Mouse (Mus musculus): Measurements from ENCODE around the gene Zfp341.

The Zfp341 gene

DNA sequence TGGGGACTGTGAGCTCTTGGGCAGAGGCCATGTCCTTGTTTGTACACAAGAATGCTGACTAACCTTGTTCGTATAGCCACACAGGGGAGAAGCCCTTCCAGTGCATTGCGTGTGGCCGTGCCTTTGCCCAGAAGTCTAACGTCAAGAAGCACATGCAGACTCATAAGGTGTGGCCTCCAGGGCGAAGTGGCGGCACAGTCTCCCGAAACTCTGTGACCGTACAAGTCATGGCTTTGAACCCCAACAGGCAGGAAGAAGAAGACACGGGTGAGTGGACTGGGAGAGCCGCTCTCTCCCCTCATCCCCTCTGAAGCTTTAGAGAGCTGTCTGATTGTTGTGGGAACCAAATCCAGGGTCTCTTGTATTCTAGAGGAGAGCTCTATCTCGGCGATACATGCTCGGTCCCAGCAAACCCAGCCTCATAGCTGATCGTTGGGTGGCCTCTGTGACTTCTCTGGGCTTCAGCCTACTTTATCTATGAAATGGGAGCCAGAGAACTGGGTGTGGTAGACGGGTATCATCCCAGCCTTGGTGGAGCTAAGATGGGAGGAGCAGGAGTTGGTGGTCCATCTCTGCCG lies 19.2 kb downstream of the Zfp341 start:
- no peak for DNase-seq (ENCODE audit: inconsistent age in 2 of 2, low spot score in 1 of 2)

DNA sequence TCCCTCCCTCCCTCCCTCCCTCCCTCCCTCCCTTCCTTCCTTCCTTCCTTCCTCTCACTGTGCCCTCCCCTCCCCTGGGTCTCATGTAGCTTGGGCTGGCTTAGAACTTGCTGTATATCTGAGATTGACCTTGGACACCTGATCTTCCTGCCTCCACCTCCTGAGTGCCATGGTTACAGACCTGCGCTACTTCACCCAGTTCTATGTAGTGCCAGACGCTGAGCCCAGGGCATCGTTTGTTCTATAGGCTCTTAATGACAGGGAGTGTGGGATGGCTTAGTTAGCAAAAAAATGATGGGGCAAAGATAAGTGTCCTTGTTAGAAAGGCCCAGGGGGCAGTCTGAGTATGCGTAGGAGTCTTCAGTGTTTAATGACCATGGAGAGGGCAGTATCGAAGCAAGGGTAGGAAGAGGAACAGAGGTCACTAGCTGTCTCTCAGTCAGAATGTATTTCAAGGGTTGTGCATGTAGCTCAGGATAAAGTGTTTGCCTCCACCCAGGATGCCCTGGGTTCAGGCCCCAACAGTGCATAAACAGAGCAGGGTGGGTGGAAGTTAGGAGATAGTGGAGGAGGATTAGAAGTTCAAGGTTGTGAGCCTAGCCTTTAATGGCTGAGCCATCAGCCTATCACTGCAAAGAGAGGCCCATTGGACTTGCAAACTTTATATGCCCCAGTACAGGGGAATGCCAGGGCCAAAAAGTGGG lies 20.1 kb downstream of the Zfp341 start:
- DNase-seq (ENCODE audit: inconsistent age in 2 of 2, low spot score in 1 of 2): no peak

DNA sequence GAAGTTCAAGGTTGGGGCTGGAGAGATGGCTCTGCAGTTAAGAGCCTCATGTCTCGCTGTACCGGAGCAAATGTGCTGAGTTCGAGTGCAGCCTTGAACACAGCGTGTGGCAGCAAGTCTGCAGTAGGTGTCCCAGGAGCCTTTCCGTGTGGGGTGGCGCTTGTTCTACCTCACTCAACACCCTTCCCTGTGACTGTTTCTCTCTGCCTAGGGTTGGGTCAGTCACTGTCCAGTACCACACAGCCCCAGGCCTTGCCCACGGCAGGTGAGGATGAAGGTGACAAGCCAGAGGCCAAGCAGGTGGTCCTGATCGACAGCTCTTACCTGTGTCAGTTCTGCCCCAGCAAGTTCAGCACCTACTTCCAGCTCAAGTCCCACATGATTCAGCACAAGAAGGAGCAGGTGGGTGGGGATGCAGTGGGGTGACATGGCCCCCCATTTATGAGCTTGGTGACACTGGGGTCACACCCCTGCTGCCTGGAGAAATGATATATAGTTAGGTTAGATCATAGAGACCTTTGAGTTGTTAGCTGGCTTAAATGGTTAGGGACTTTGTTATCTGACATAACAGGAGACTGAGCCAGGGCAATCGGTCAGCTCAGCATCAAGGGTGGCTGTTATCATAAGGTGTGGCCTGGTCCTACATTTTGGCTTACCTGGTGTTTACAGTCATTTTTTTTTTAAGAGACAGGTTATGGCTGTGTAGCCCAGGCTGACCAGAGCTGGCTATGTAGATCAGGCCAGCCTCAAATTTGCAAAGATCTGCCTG lies 21.0 kb downstream of the Zfp341 start:
- DNase-seq (ENCODE audit: inconsistent age in 2 of 2, low spot score in 1 of 2): no peak

DNA sequence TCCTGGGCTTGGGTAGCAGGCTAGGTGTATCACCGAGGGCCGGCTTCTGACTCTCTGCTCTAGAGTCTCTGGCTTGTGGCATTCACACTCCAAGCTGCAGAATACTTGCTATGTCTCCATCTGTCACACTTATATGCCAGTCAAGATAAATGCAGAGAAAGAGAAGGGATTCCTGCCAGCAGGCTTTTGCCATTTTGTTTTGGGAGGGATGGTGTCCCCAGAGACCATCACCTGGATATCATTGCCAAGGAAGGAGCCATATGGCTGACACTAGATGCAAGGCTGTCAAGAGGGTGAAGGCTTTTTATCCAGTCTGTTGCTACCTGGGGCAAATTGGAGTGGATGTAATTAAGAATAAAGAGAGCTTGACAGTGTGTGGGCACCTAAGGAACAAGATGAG lies 22.7 kb downstream of the Zfp341 start:
- no peak for DNase-seq (ENCODE audit: inconsistent age in 2 of 2, low spot score in 1 of 2)

DNA sequence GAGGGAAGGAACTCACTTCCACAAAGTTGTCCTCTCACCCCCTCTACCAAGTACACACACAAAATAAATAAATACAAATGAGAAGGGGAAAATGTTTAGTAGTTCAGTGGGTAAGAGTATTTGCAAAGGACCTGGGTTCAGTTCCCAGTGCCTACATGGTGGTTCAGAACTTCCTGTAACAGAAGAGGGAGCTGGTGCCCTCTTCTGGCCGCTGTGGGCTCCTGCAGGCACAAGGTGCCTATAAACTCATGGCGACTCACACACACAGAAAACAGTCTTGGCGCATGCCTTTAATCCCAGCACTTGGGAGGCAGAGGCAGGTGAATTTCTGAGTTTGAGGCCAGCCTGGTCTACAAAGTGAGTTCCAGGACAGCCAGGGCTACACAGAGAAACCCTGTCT lies 25.4 kb downstream of the Zfp341 start:
- DNase-seq (ENCODE audit: inconsistent age in 2 of 2, low spot score in 1 of 2): no peak

DNA sequence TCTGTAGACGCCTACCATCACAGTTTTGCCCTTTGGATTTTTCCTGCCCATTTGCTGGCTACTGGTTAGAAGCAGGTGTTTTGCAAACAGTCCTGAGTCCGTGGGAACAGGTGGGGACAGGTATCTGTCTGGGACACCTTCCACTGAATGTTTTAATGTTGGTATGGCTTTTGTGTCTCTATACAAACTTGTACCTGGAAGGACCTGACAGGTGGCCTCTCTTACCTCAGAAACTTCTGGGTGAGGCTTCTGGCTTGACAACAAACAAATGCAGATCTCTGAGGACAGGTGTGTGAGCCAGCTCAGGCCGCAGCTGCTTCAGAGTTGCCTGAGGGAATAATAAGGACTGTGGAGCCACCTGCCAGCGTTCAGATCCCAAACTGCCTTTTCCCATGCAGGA lies 26.0 kb downstream of the Zfp341 start:
- no peak for DNase-seq (ENCODE audit: inconsistent age in 2 of 2, low spot score in 1 of 2)

DNA sequence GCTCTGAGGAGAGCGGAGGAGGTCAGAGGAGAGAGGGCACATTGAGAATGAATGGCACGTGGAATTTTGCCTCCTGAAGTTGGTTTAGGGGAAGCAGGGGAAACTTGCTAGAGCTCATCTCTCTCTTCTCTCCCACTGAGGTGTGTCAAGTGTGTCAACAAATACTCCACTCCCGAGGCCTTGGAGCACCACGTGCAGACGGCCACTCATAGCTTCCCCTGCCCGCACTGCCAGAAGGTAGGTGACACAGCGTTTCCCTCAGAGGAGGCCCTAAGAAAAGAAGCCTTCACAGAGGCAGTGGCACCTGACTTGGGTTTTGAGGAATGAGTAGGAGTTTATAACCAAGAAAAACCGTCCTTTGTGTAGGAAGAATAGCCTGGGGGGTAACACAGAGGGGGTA lies 28.1 kb downstream of the Zfp341 start:
- DNase-seq (ENCODE audit: inconsistent age in 2 of 2, low spot score in 1 of 2): no peak

DNA sequence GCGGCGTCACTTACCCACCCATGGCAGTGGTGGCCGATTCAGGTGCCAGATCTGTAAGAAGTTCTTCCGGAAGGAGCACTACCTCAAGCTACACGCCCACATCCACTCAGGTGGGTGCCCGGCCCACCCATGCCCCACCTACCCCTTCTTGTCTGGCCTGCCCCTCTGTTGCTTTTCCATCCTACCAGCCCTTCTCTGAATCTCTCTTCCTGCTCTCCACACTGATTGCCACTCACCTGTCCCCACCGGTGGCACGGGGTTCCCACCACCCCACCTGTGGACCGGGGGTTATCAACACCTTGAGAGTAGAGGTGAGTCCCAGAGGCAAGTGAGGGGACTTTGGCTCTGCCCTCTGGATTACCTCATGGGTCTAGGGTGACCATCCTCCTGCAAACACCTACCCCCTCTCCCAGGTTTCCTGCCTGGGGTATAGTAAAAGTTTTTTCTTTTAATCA lies 28.9 kb downstream of the Zfp341 start:
- no peak for DNase-seq (ENCODE audit: inconsistent age in 2 of 2, low spot score in 1 of 2)

DNA sequence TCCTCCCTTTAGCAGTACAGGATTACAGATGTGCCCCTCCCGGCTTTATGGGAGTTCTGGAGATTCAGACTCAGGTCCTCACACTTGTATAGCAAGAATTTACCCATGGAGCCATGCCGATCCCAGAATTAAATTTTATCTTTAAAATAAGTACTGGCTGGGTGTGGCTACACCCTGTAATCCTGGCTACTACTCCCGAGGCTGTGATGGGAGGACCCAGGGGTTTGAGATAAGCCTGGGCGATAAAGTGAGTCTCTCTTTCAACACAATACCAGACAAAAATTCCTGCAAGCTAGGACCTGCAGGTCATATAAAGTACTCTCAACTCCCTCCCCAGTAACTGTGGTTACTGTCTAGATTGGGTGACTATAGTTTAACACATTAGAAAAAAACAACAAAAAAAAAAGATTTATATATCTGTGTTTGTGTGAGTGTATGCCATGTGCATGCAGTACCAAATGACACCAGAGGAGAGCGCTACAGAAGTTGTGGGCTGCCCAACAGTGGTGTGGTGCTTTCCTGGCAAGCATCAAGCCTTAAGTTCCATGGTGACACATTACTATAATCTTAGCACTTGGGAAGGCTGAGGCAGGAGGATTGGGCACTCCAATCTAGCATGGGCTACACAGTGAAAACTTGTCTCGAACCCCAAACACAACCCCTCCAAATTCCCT lies 29.8 kb downstream of the Zfp341 start:
- no peak for DNase-seq (ENCODE audit: inconsistent age in 2 of 2, low spot score in 1 of 2)

DNA sequence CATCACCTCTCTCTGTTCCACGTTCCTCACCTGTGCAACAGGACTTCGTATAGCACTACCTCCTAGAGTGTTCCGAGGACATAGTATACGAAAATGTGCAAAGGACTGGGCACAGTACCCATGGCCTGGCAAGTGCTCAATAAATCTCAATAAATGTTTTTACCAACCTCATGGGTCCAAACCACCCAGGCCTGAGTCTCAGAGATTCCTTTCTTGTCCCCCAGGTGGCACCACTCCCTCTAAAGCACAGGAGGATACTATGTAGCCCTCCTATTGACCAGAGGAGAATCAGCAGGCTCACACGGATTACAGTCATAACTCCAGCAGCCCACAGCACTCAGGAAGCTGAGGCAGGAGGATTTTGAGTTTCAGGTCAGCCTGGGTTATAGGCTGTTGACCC lies 33.5 kb downstream of the Zfp341 start:
- DNase-seq (ENCODE audit: inconsistent age in 2 of 2, low spot score in 1 of 2): peak in 1 of 2 experiments; percentile 71

DNA sequence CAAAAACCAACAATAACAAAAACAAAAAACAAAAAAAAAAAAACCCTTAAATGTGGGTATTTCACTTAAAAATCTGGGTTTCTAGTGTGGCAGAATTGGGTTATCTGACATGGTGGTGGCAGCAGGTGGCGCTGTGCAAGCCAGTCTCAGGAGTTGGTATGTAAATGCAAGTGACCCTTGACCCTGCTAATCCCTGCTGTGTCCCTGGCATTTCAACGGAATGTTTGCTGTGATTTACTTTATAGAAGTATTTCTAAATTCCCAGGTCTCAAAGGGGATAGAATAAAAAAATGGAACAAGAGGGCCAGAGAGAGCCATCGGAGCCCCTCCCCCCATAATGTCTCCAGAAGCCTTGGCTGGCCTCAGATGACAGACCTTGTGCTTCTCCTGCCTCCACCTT lies 35.0 kb downstream of the Zfp341 start:
- peak; percentile 64 to 89 for DNase-seq (ENCODE audit: inconsistent age in 2 of 2, low spot score in 1 of 2)

DNA sequence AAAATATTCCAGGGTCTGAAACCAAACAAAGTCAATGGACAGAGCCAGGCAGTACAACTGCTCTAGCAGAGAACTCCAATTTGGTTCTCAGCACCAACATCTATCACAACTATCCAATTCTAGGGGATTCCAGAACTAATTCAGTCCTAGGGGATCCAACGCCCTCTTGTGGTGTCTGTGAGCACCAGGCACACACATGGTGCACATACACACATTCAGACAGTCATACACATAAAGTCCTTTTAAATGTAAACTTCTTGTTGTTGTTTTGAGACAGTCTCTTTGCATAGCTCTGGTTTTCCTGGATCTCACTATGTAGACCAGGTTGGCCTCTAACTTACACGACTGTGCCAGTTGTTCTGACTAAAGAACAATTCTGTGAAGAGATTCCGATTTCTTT lies 37.3 kb downstream of the Zfp341 start:
- no peak for DNase-seq (ENCODE audit: inconsistent age in 2 of 2, low spot score in 1 of 2)

DNA sequence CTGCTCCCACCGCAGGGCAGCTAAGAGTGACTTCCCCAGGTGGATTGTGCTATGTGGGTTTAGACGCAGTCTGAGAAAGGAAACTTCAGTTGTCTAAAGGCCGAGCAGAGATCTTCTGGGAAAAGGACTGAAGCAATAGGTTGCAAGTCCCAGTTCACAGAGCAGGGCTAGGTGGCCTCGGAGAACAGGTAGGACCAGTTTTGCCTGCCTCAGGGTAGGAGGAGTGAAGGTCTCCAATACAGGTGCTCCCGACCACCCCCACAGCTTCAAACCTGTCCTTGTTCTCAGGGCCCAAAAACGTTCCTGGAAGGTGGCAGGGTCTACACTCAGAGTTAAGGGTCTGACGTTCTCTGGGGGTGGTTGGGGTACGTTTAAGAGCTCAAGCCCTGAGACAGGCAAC lies 38.3 kb downstream of the Zfp341 start, which contains the start of gene Chmp4b:
Chmp4b (plus strand) TSS at position 343 of the 400 bp plus-strand sequence.
- no peak for DNase-seq (ENCODE audit: inconsistent age in 2 of 2, low spot score in 1 of 2)

DNA sequence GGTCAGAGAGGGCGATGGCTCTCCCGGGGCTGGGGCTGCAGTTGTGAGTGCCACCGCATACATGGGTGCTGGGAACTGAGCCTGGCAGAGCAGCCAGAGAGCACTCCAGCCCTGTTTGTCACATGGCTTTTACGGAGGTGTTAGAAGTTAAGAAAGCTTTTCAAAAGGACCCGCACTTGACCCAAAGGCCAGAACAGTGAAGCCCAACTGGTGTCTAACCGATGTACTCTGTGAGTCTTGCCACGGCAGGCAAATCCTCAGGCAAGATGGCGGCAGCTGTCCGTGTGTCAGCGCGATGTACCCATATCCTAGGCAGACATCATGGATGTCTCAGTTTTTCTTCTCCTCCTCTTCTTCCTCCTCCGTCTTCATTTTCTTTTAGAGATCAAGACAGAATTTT lies 41.9 kb downstream of the Zfp341 start:
- no peak for DNase-seq (ENCODE audit: inconsistent age in 2 of 2, low spot score in 1 of 2)

DNA sequence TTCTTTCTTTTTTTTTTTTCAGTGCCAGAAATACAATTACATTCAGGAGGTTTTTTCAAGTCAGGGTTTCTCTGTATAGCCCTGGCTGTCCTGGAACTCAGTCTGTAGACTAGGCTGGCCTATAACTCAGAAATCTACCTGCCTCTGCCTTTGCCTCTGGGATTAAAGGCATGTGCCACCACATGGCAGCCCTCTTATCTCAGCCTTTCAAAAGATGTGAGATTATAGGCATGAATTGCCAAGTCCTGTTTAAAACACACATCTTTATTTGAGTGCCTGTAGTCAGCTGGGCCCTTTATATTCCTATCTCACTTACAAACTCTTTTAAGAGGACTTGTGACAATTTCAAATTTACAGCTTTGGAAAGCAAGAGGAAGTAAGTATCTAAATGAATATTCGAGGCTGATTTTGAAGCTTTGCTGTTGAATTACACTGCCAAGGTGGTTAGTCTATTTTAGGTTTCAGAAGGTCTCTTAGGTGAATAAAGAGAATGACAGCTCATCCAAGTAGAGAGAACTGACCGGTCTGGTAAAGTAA lies 42.8 kb downstream of the Zfp341 start:
- DNase-seq (ENCODE audit: inconsistent age in 2 of 2, low spot score in 1 of 2): no peak

DNA sequence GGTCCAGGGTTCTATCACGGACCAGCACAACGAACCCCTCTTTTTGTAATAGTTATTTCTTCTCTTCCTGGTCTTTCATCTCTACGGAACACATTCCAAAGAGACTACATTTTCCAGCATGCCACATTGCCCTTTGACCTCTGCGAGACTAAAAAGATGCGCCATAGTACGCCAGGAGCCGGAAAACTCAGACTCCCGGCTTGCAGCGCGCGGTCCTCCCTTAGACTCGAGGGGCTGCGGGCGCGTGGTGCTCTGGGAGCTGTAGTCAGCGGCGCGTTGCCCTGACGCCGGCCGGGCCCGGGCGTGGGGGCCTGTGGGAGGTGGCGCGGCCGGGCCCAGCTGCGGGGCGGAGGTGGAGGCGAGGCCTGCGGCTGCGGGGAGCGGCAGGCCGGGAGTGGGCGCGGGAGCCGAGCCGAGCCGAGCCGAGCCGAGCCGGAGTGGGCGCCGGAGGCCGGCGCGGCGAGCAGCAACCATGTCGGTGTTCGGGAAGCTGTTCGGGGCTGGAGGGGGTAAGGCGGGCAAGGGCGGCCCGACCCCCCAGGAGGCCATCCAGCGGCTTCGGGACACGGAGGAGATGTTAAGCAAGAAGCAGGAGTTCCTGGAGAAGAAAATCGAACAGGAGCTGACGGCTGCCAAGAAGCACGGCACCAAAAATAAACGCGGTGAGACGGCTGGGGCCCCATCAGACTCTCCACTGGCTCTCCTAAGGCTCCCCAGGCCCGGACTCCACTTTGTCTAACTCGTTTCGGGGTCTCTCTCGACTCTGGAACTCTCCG lies 43.8 kb downstream of the Zfp341 start:
- DNase-seq (ENCODE audit: inconsistent age in 2 of 2, low spot score in 1 of 2): peak; percentile 98 to 99

DNA sequence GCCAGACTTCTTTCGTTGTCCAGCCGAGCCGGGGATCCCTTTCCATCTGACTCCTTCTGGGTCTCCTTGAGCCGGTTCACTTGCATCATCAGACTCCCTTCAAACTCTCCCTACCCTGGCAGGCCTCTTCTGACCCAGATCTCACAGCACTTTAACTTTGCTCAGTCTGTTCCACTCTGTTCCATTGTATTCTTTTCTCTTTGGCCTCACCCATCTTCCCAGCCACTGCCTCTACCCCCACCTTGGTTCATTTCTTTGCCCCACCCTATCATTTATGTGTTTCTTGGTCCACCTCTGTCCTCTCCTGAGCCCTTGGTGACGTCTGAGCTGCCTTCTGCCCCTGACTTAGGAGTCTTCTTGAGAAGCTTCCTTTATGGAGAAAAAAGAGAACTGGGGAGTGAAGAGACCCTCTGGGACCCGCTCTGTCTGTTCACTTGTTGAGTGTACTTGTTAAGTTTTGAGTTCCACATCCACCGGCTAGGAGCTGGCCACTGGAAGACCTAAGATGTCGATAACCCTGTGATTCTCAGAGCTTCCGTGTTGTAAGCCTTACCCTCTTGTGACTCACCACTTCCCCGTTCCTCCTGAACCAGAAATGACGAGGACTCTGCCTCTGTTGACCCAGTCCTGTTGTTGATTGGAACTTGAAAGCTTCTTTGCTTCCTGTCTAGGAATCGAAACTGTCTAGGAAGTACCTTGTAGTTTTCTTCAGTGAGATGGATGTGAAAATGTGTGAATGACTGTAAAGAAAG lies 44.6 kb downstream of the Zfp341 start:
- DNase-seq (ENCODE audit: inconsistent age in 2 of 2, low spot score in 1 of 2): peak; percentile 55 to 87

DNA sequence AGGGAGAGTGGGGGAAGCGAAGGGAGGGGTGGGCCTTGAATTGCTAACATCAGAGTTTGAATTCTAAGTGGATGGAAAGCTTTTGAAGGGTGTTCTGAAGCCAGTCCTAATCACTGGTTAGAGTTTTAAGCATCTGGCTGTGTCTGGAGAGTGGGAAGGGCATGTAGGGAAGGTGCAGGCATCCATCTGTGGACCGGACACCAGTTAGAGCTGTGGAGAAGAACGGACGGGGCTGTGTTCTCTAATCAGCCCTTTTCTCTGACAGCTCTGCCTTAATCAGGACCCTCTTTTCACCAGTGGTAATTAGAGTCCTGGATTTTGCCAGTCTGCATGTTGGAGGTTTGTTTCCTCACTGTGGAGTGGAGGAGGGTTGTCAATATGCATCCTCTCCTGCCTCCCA lies 46.0 kb downstream of the Zfp341 start:
- DNase-seq (ENCODE audit: inconsistent age in 2 of 2, low spot score in 1 of 2): peak in 1 of 2 experiments; percentile 47

DNA sequence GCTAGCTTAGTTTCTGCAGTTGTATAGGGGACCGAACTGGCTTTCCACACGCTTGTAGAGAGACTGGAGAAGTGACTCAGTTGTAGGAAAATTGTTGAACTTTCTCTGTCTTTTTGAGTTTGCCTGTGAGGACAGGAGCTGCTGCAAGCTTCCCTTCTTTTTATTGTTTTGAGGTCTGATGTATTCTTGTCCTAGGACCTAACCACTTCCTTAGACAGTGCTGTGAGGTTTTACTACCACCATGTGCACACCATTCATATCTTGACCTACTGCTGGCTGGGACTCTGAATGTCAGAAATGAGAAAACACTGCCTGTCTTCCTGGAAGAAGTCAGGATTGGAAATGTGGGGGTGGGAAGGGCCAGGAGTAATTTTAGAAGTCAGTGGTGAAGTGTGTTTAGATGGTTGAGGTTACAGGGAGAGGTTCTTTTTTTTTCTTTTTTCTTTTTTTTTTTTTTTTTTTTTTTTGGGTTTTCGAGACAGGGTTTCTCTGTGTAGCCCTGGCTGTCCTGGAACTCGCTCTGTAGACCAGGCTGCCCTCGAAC lies 46.5 kb downstream of the Zfp341 start:
- no peak for DNase-seq (ENCODE audit: inconsistent age in 2 of 2, low spot score in 1 of 2)

DNA sequence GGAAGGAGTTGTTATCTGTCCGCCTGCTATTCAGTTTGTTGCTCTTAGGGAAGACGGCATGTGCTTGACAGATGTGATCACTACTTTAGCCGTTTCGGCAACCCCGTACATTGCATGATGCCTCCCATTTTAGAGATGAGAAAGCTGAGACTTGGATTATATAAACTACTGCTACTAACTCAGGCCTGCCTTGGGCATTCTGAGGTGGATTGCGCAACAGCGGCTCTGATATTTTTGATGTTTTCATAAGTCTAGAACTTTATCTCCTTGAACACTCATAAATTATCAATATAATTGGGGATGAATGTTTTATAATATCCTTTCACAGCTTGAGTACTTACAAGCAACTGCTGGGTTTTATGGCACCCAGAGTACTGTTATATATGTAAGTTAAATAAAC lies 55.6 kb downstream of the Zfp341 start:
- DNase-seq (ENCODE audit: inconsistent age in 2 of 2, low spot score in 1 of 2): peak in 1 of 2 experiments; percentile 69
